Mouse (Mus musculus) liver, embryonic 14.5 days (tissue): ENCODE measurements around the gene Ovol3. TPM values are rescaled to one million over a fixed set of nuclear protein-coding genes. Genes with fewer than 3 reads are reported as not detected.
A peak's percentile ranks its signal among the peaks of the same experiment; 100 is the strongest.

ENCODE experiments used
- ATAC-seq: fragments of 200-750 bp; cut with Nextera tagmentation; 2 replicates; pipeline ENCODE4 v1.8.0; 2017; ENCODE audit warnings: moderate number of reproducible peaks, mild to moderate bottlenecking, moderate library complexity; ENCODE audit not compliant: insufficient read depth
- DNase-seq, 3 experiments: peaks; one replicate each; pipeline ENCODE4 v3.0.0-alpha.2; 2012 to 2013; ENCODE audit warnings: low read depth in 3 of 3, low spot score in 3 of 3
- H3K27ac ChIP-seq: fragments of 300-500 bp; sonication (generic); 2 replicates; pipeline ENCODE4 v1.5.1; 2014; ENCODE audit warnings: moderate library complexity, mild to moderate bottlenecking, control low read depth, inconsistent platforms
- H3K27me3 ChIP-seq: fragments of 300-500 bp; sonication (generic); 2 replicates; pipeline ENCODE4 v1.6.1; 2014; ENCODE audit warnings: mild to moderate bottlenecking, low read length, moderate library complexity; ENCODE audit not compliant: control insufficient read depth, insufficient read depth
- H3K36me3 ChIP-seq: fragments of 300-500 bp; sonication (generic); replicated peaks from 2 replicates; pipeline ENCODE4 v1.6.1; 2014; ENCODE audit warnings: low read depth; ENCODE audit not compliant: control insufficient read depth, insufficient read depth
- H3K4me1 ChIP-seq, 2 experiments: fragments of 200-500 bp in 1 of 2; fragments of 300-500 bp in 1 of 2; sonication (generic) in 1 of 2; replicated peaks; 2 replicates each; pipeline ENCODE4 v1.6.1; 2012 to 2014; ENCODE audit warnings: antibody characterized with exemption in 1 of 2, inconsistent platforms in 1 of 2, low read length in 1 of 2; ENCODE audit not compliant: control insufficient read depth in 2 of 2, insufficient read depth in 2 of 2
- H3K4me2 ChIP-seq: fragments of 300-500 bp; sonication (generic); 2 replicates; pipeline ENCODE4 v1.6.1; 2014; ENCODE audit warnings: low read depth, mild to moderate bottlenecking, control low read depth, moderate library complexity
- H3K4me3 ChIP-seq, 2 experiments: fragments of 200-500 bp in 1 of 2; fragments of 300-500 bp in 1 of 2; sonication (generic) in 1 of 2; 2 replicates each; pipeline ENCODE4 v1.5.1; 2012 to 2014; ENCODE audit warnings: low read depth in 2 of 2, low read length in 2 of 2, mild to moderate bottlenecking in 2 of 2, control low read depth in 1 of 2, inconsistent platforms in 1 of 2, moderate library complexity in 1 of 2; ENCODE audit not compliant: insufficient read depth in 1 of 2
- H3K9ac ChIP-seq: fragments of 300-500 bp; sonication (generic); replicated peaks from 2 replicates; pipeline ENCODE4 v1.6.1; 2014; ENCODE audit warnings: mild to moderate bottlenecking, control low read depth, moderate library complexity
- H3K9me3 ChIP-seq: fragments of 300-500 bp; sonication (generic); 2 replicates; pipeline ENCODE4 v1.6.1; 2016; ENCODE audit warnings: low read length, mixed read lengths; ENCODE audit not compliant: control insufficient read depth
- CTCF ChIP-seq: IDR thresholded peaks from 2 replicates; pipeline ENCODE4 v1.5.1; 2016; ENCODE audit warnings: antibody characterized with exemption, low read depth, control low read depth
- EP300 ChIP-seq: IDR thresholded peaks from 2 replicates; pipeline ENCODE4 v1.6.1; 2016; ENCODE audit warnings: antibody characterized with exemption, low read depth
- WGBS: fragments of 180-500 bp; shearing (Covaris S2); extraction: QIAGEN DNeasy Blood & Tissue Kit; methylation state at CpG from one replicate; pipeline ENCODE4 v1.1.7; 2014; ENCODE audit not compliant: insufficient replicate concordance; 5-methylcytosine and 5-hydroxymethylcytosine counted together
- polyA plus RNA-seq, 2 experiments: library from polyadenylated mRNA; depleted of rRNA in 1 of 2; stranded (reverse) in 1 of 2; unstranded in 1 of 2; fragments of >200 nt; fragmentation: Nextera tagmentation in 1 of 2; extraction: Ambion mirVana in 1 of 2; gene quantifications; 2 replicates each; pipeline versions ENCODE4 v1.2.1 to v1.2.3; 2012 to 2014

The Ovol3 gene
- polyA plus RNA-seq, 2 experiments, result not detected

GRCm38 (mm10) chr7:30235091-30235490, 434 bp downstream of the Ovol3 start:
- no peak overlapping the region for H3K9ac ChIP-seq
- no peak for TF ChIP-seq CTCF
- no peak for TF ChIP-seq EP300
- no peak overlapping the region for H3K27ac ChIP-seq
- no peak for DNase-seq
- H3K36me3 ChIP-seq, result peaks cover 1% of the 10 kb centered on the region; the same call in 1 of the 2 replicates
- 74% methylated on average over 8 of the region's 8 CpGs for WGBS
- H3K4me2 ChIP-seq, result no peak overlapping the region
- H3K27me3 ChIP-seq, result no peaks in the 10 kb centered on the region
- no peak for ATAC-seq
- peaks cover 2 to 9% of the 10 kb centered on the region in 2 experiments; a peak in 1 of 4 replicates for H3K4me1 ChIP-seq
- no peak overlapping the region for H3K4me3 ChIP-seq
- H3K9me3 ChIP-seq, result no peaks in the 10 kb centered on the region

GRCm38 (mm10) chr7:30234276-30234858, 1.2 kb downstream of the Ovol3 start:
- TF ChIP-seq EP300 (no peak), CTCF (no peak)
- Histone ChIP-seq H3K36me3 (no peaks in the 10 kb centered on the region), H3K4me3 (no peak overlapping the region), H3K4me2 (no peak overlapping the region), H3K27me3 (no peaks in the 10 kb centered on the region), H3K9me3 (no peaks in the 10 kb centered on the region), H3K4me1 (peaks cover 2 to 9% of the 10 kb centered on the region in 2 experiments; a peak in 1 of 4 replicates), H3K27ac (no peak overlapping the region), H3K9ac (no peak overlapping the region)
- DNase-seq (no peak), ATAC-seq (no peak)
- 83% methylated on average over 15 of the region's 15 CpGs for WGBS

GRCm38 (mm10) chr7:30233387-30233786, 2.1 kb downstream of the Ovol3 start:
- H3K4me2 ChIP-seq, result peak overlapping the region; percentile 94; the same call in 1 of the 2 replicates
- peaks cover 2 to 9% of the 10 kb centered on the region in 2 experiments; a peak in 1 of 4 replicates for H3K4me1 ChIP-seq
- TF ChIP-seq CTCF (no peak), EP300 (no peak)
- ATAC-seq, result no peak
- no peaks in the 10 kb centered on the region for H3K27me3 ChIP-seq
- no peaks in the 10 kb centered on the region for H3K36me3 ChIP-seq
- no peak overlapping the region for H3K27ac ChIP-seq
- no peak overlapping the region for H3K9ac ChIP-seq
- 76% methylated on average over 20 of the region's 20 CpGs for WGBS
- no peaks in the 10 kb centered on the region for H3K9me3 ChIP-seq
- no peak overlapping the region for H3K4me3 ChIP-seq
- no peak for DNase-seq

GRCm38 (mm10) chr7:30232631-30233148, 2.8 kb downstream of the Ovol3 start:
- Histone ChIP-seq H3K4me1 (peaks cover 2 to 9% of the 10 kb centered on the region in 2 experiments; a peak in 1 of 4 replicates), H3K27me3 (no peaks in the 10 kb centered on the region), H3K4me3 (peak overlapping the region; percentile 87 to 95), H3K36me3 (no peaks in the 10 kb centered on the region), H3K9ac (peak overlapping the region; percentile 89), H3K9me3 (no peaks in the 10 kb centered on the region), H3K4me2 (peak overlapping the region; percentile 94), H3K27ac (peak overlapping the region; percentile 76)
- ATAC-seq (peak; percentile 15), DNase-seq (peak; percentile 52 to 60 (median 56))
- 7% methylated on average over 24 of the region's 24 CpGs for WGBS
- TF ChIP-seq CTCF (peak; percentile 84), EP300 (no peak)

- ATAC-seq, result peak; percentile 91
- Histone ChIP-seq H3K4me1 (peaks cover 2 to 9% of the 10 kb centered on the region in 2 experiments; a peak in 1 of 4 replicates), H3K4me2 (peak within 1 kb of the TSS; percentile 94), H3K9me3 (no peaks in the 10 kb centered on the region), H3K4me3 (peak within 1 kb of the TSS; percentile 87 to 95), H3K27me3 (no peaks in the 10 kb centered on the region), H3K36me3 (no peaks in the 10 kb centered on the region), H3K9ac (peak within 1 kb of the TSS; percentile 89), H3K27ac (peak within 1 kb of the TSS; percentile 76)
- DNase-seq, result peak; percentile 98
- TF ChIP-seq CTCF (no peak), EP300 (no peak)
- under 1% methylated on average over 67 of the region's 67 CpGs for WGBS
Measured at GRCm38 (mm10) chr7:30231669-30232454, 3.7 kb downstream of the Ovol3 start, which contains the start of the genes Polr2i and Tbcb. Gene Polr2i, plus strand, starts transcription at chr7:30231948. Gene Tbcb, minus strand, starts transcription at chr7:30232272.
